Mouse (Mus musculus) liver, embryonic 14.5 days (tissue): ENCODE measurements around the gene Ctnnbip1.

ENCODE experiments used
- CTCF ChIP-seq: IDR thresholded peaks from 2 replicates; pipeline ENCODE4 v1.5.1; 2016; ENCODE audit warnings: antibody characterized with exemption, low read depth, control low read depth
- EP300 ChIP-seq: IDR thresholded peaks from 2 replicates; pipeline ENCODE4 v1.6.1; 2016; ENCODE audit warnings: antibody characterized with exemption, low read depth

DNA sequence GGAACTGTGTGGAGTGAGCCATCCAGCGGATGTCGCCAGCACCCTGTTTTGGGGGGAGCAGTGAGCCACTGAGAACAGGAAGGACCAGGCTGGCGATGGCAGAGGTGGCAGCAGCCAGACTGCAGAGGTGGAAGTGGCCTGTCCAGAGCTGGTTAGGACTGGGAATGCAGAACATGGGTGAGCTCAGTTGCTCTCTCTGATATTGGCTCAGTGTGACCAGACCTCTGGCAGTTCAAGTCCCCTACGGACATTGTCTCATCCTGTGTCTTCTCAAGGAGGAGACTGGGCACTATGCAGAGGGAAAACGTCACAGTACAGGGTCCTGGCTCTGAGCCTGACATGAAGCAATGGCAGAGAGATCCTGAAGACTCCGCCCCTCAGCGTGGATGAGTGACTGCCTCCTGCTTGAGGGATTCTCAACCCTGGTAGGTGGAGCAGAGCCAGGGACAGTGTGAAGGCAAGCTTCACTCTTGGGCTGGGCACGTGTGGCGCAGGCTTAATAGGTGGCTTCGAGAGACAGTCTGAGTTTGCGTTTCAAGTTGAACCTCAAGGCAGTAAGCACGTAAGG is 79.7 kb downstream of the Ctnnbip1 start:
- TF ChIP-seq CTCF (no peak), EP300 (no peak)
